ENCODE assay signal across 8 mouse cellular contexts in genomic region chr1:132370681-132371173, GRCm38 (mm10). TPM values are rescaled to one million over a fixed set of nuclear protein-coding genes. Genes with fewer than 3 reads are reported as not detected.
DNase-seq lines count a peak whose midpoint lies in the region; ATAC-seq lines count a peak whose summit lies in the region.

No protein-coding gene starts in this region.

- peak overlapping the region; percentile 29 for H3K27ac ChIP-seq in forebrain, embryonic 15.5 days (replicated peaks)
- no peak overlapping the region for H3K27ac ChIP-seq in forebrain, embryonic 11.5 days (ENCODE audit: low read depth, low read length)
- H3K27ac ChIP-seq in heart, embryonic 15.5 days: peak overlapping the region; percentile 38; the same call in 1 of the 2 replicates

- no peak for DNase-seq in forebrain, embryonic 11.5 days (ENCODE audit: low spot score)
- DNase-seq in MEL-GATA-1-ER (ENCODE audit: extremely low read depth, low read depth): peak; percentile 70
- DNase-seq in lung, postnatal 14 days: peak; percentile 64
- DNase-seq in right cerebral cortex, postnatal 4 days: no peak
- DNase-seq in layer of hippocampus, postnatal 25 days (ENCODE audit: extremely low spot score in 1 of 2, low spot score in 1 of 2): no peak
- DNase-seq in thymus, postnatal 25 days: no peak

- no peaks in the 10 kb centered on the region for H3K9me3 ChIP-seq in forebrain, embryonic 15.5 days
- no peaks in the 10 kb centered on the region for H3K9me3 ChIP-seq in forebrain, embryonic 11.5 days (ENCODE audit: control insufficient read depth, low read length)
- no peaks in the 10 kb centered on the region for H3K9me3 ChIP-seq in heart, embryonic 15.5 days (replicated peaks)

- no peak overlapping the region for H3K9ac ChIP-seq in forebrain, embryonic 15.5 days (replicated peaks)
- H3K9ac ChIP-seq in forebrain, embryonic 11.5 days (ENCODE audit: low read length): no peak overlapping the region
- no peak overlapping the region for H3K9ac ChIP-seq in heart, embryonic 15.5 days

- no peak for ATAC-seq in forebrain, embryonic 15.5 days (replicated peaks)
- no peak for ATAC-seq in forebrain, embryonic 11.5 days (replicated peaks; ENCODE audit: low FRiP score)
- ATAC-seq in heart, embryonic 15.5 days (replicated peaks; ENCODE audit: insufficient number of reproducible peaks, insufficient read depth, low FRiP score, low read depth): no peak

- H3K4me1 ChIP-seq in forebrain, embryonic 15.5 days: peaks cover 63% of the 10 kb centered on the region
- H3K4me1 ChIP-seq in forebrain, embryonic 11.5 days (replicated peaks; ENCODE audit: control insufficient read depth, insufficient read depth, low read length): peaks cover 10% of the 10 kb centered on the region
- H3K4me1 ChIP-seq in heart, embryonic 15.5 days (replicated peaks): peaks cover 67% of the 10 kb centered on the region

- no peaks in the 10 kb centered on the region for H3K27me3 ChIP-seq in forebrain, embryonic 15.5 days
- no peaks in the 10 kb centered on the region for H3K27me3 ChIP-seq in forebrain, embryonic 11.5 days (ENCODE audit: control insufficient read depth, insufficient read depth, low read length)
- H3K27me3 ChIP-seq in heart, embryonic 15.5 days: no peaks in the 10 kb centered on the region

- no peak overlapping the region for H3K4me3 ChIP-seq in forebrain, embryonic 15.5 days
- no peak overlapping the region for H3K4me3 ChIP-seq in forebrain, embryonic 11.5 days (ENCODE audit: low read depth, low read length)
- H3K4me3 ChIP-seq in heart, embryonic 15.5 days: no peak overlapping the region

- WGBS in forebrain, embryonic 15.5 days: 82% methylated on average over 9 of the region's 9 CpGs
- WGBS in forebrain, embryonic 11.5 days: 87% methylated on average over 9 of the region's 9 CpGs
- 66% methylated on average over 9 of the region's 9 CpGs for WGBS in heart, embryonic 15.5 days

- no peak overlapping the region for H3K4me2 ChIP-seq in forebrain, embryonic 15.5 days (replicated peaks)
- H3K4me2 ChIP-seq in forebrain, embryonic 11.5 days (ENCODE audit: low read depth, low read length, severe bottlenecking): no peak overlapping the region
- no peak overlapping the region for H3K4me2 ChIP-seq in heart, embryonic 15.5 days

- H3K36me3 ChIP-seq in forebrain, embryonic 15.5 days: 0 out of 2 replicates have a peak, but pooled peaks cover 2% of the 10 kb centered on the region
- no peaks in the 10 kb centered on the region for H3K36me3 ChIP-seq in forebrain, embryonic 11.5 days (ENCODE audit: control insufficient read depth, insufficient read depth, low read length)
- H3K36me3 ChIP-seq in heart, embryonic 15.5 days: no peaks in the 10 kb centered on the region

RNA-seq across cellular contexts. Expression of gene Tmcc2, which starts 20.4 kb away (rescaled TPM):
- 33.1 and 33.3 TPM in 2 replicates for polyA plus RNA-seq in forebrain, embryonic 15.5 days (2015; fragmentation: Nextera tagmentation; extraction: Ambion mirVana)
- 13.3 and 16.1 TPM in 2 replicates for polyA plus RNA-seq in forebrain, embryonic 11.5 days (2014; fragmentation: Nextera tagmentation; extraction: Ambion mirVana)
- polyA plus RNA-seq in heart, embryonic 15.5 days (2015; fragmentation: Nextera tagmentation; extraction: Ambion mirVana): 12.9 and 18.8 TPM in 2 replicates
- 100 to 1,000 TPM; 232 to 246 TPM for total RNA-seq in layer of hippocampus, postnatal 25 days (2021)

RNA-seq across cellular contexts. Expression of gene Dstyk, which starts 46.6 kb away (rescaled TPM):
- polyA plus RNA-seq in forebrain, embryonic 15.5 days (2015; fragmentation: Nextera tagmentation; extraction: Ambion mirVana): 11.3 and 13.2 TPM in 2 replicates
- 13.6 and 15.7 TPM in 2 replicates for polyA plus RNA-seq in forebrain, embryonic 11.5 days (2014; fragmentation: Nextera tagmentation; extraction: Ambion mirVana)
- polyA plus RNA-seq in heart, embryonic 15.5 days (2015; fragmentation: Nextera tagmentation; extraction: Ambion mirVana): 9.2 and 11.1 TPM in 2 replicates
- 10 to 100 TPM; 47.4 to 49.5 TPM for total RNA-seq in layer of hippocampus, postnatal 25 days (2021)

RNA-seq across cellular contexts. Expression of gene Nuak2, which starts 54.8 kb away (rescaled TPM):
- polyA plus RNA-seq in forebrain, embryonic 15.5 days (2015; fragmentation: Nextera tagmentation; extraction: Ambion mirVana): 15.9 and 16.5 TPM in 2 replicates
- polyA plus RNA-seq in forebrain, embryonic 11.5 days (2014; fragmentation: Nextera tagmentation; extraction: Ambion mirVana): 57.7 and 63.4 TPM in 2 replicates
- polyA plus RNA-seq in heart, embryonic 15.5 days (2015; fragmentation: Nextera tagmentation; extraction: Ambion mirVana): 3.0 and 3.7 TPM in 2 replicates
- total RNA-seq in layer of hippocampus, postnatal 25 days (2021): under 1 TPM; 0.64 to 0.92 TPM

Comparison
In these comparisons a context has a peak if more than half of its experiments do, and no peak if none do; other contexts are left out.
1. DNase-seq: peak in MEL-GATA-1-ER (single experiment) and lung, postnatal 14 days (single experiment); none in forebrain, embryonic 11.5 days (single experiment), right cerebral cortex, postnatal 4 days (single experiment), layer of hippocampus, postnatal 25 days (0 of 2) and thymus, postnatal 25 days (single experiment).